Mouse (Mus musculus): ENCODE measurements around the gene Tlr13. TPM values are rescaled to one million over a fixed set of nuclear protein-coding genes. Genes with fewer than 3 reads are reported as not detected.
"Not testable (repeated sequence)": the region's sequence is repeated elsewhere in the genome, so short reads cannot be mapped to it uniquely, and the experiment has no call there.

Gene Tlr13
- polyA plus RNA-seq, 1 experiment from 2014 or later: 1.2 TPM

GRCm38 (mm10) chrX:106190091-106190490 is 47.1 kb downstream of the Tlr13 start:
- ATAC-seq (replicated peaks; ENCODE audit: low FRiP score, low TSS enrichment, low read depth): no peak
- Histone ChIP-seq H3K27me3 (replicated peaks; ENCODE audit: control insufficient read depth, insufficient read depth, low read length) (no peaks in the 10 kb centered on the region), H3K4me3 (ENCODE audit: low read depth, low read length) (0 out of 2 replicates have a peak overlapping the region, but pooled peaks have one; percentile 63), H3K9me3 (ENCODE audit: control insufficient read depth, low read length) (no peaks in the 10 kb centered on the region), H3K4me2 (ENCODE audit: low read length) (peak overlapping the region; percentile 55), H3K4me1 (replicated peaks; ENCODE audit: control insufficient read depth, insufficient read depth, low read length) (no peaks in the 10 kb centered on the region), H3K36me3 (ENCODE audit: control insufficient read depth, insufficient read depth, low read length) (peaks cover 16% of the 10 kb centered on the region), H3K9ac (ENCODE audit: low read length) (no peak overlapping the region), H3K27ac (ENCODE audit: low read depth) (no peak overlapping the region)
- no peak for DNase-seq (ENCODE audit: low spot score)
- WGBS: 33% methylated on average over 4 of the region's 4 CpGs

DNA sequence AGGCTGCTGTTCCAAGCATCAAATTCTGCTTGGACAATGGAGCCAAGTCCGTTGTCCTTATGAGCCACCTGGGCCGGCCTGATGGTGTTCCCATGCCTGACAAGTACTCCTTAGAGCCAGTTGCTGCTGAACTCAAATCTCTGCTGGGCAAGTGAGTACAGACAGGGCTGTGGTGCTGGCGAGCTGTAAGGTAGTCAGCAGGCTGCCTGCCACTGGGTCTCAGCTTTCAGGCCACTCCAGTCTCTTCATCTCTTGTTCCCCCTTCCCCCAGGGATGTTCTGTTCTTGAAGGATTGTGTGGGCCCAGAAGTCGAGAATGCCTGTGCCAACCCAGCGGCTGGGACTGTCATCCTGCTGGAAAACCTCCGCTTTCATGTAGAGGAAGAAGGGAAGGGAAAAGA is 51.4 kb downstream of the Tlr13 start:
- H3K4me2 ChIP-seq (ENCODE audit: low read length); H3K9me3 ChIP-seq (ENCODE audit: control insufficient read depth, low read length); H3K4me3 ChIP-seq (ENCODE audit: low read depth, low read length); DNase-seq (ENCODE audit: low spot score); H3K4me1 ChIP-seq (replicated peaks; ENCODE audit: control insufficient read depth, insufficient read depth, low read length); H3K27me3 ChIP-seq (replicated peaks; ENCODE audit: control insufficient read depth, insufficient read depth, low read length); ATAC-seq (replicated peaks; ENCODE audit: low FRiP score, low TSS enrichment, low read depth); H3K9ac ChIP-seq (ENCODE audit: low read length); H3K27ac ChIP-seq (ENCODE audit: low read depth): not testable (repeated sequence)
- peaks cover 56% of the 10 kb centered on the region for H3K36me3 ChIP-seq (ENCODE audit: control insufficient read depth, insufficient read depth, low read length)
- 90% methylated on average over 5 of the region's 6 CpGs for WGBS

GRCm38 (mm10) chrX:106197308-106197707 is 54.3 kb downstream of the Tlr13 start:
- Histone ChIP-seq H3K9ac (ENCODE audit: low read length) (no peak overlapping the region), H3K4me2 (ENCODE audit: low read length) (no peak overlapping the region), H3K27ac (ENCODE audit: low read depth) (no peak overlapping the region), H3K36me3 (ENCODE audit: control insufficient read depth, insufficient read depth, low read length) (peaks cover 73% of the 10 kb centered on the region), H3K4me3 (ENCODE audit: low read depth, low read length) (no peak overlapping the region), H3K9me3 (ENCODE audit: control insufficient read depth, low read length) (no peaks in the 10 kb centered on the region), H3K4me1 (replicated peaks; ENCODE audit: control insufficient read depth, insufficient read depth, low read length) (no peaks in the 10 kb centered on the region), H3K27me3 (replicated peaks; ENCODE audit: control insufficient read depth, insufficient read depth, low read length) (no peaks in the 10 kb centered on the region)
- 76% methylated on average over 5 of the region's 5 CpGs for WGBS
- no peak for DNase-seq (ENCODE audit: low spot score)
- no peak for ATAC-seq (replicated peaks; ENCODE audit: low FRiP score, low TSS enrichment, low read depth)

- H3K9me3 ChIP-seq (ENCODE audit: control insufficient read depth, low read length): no peaks in the 10 kb centered on the region
- H3K9ac ChIP-seq (ENCODE audit: low read length): no peak overlapping the region
- H3K36me3 ChIP-seq (ENCODE audit: control insufficient read depth, insufficient read depth, low read length): peaks cover 77% of the 10 kb centered on the region
- ATAC-seq (replicated peaks; ENCODE audit: low FRiP score, low TSS enrichment, low read depth) (no peak), DNase-seq (ENCODE audit: low spot score) (no peak)
- no peaks in the 10 kb centered on the region for H3K4me1 ChIP-seq (replicated peaks; ENCODE audit: control insufficient read depth, insufficient read depth, low read length)
- H3K4me2 ChIP-seq (ENCODE audit: low read length): no peak overlapping the region
- H3K27me3 ChIP-seq (replicated peaks; ENCODE audit: control insufficient read depth, insufficient read depth, low read length): no peaks in the 10 kb centered on the region
- H3K27ac ChIP-seq (ENCODE audit: low read depth): no peak overlapping the region
- H3K4me3 ChIP-seq (ENCODE audit: low read depth, low read length): no peak overlapping the region
- 80% methylated on average over 5 of the region's 5 CpGs for WGBS
Measured at GRCm38 (mm10) chrX:106198904-106199303, 55.9 kb downstream of the Tlr13 start.

- Histone ChIP-seq H3K4me3 (ENCODE audit: low read depth, low read length) (no peak overlapping the region), H3K4me1 (replicated peaks; ENCODE audit: control insufficient read depth, insufficient read depth, low read length) (no peaks in the 10 kb centered on the region), H3K9ac (ENCODE audit: low read length) (no peak overlapping the region), H3K4me2 (ENCODE audit: low read length) (no peak overlapping the region), H3K36me3 (ENCODE audit: control insufficient read depth, insufficient read depth, low read length) (peaks cover 12% of the 10 kb centered on the region; the same call in 1 of the 2 replicates), H3K27me3 (replicated peaks; ENCODE audit: control insufficient read depth, insufficient read depth, low read length) (no peaks in the 10 kb centered on the region), H3K27ac (ENCODE audit: low read depth) (no peak overlapping the region), H3K9me3 (ENCODE audit: control insufficient read depth, low read length) (no peaks in the 10 kb centered on the region)
- DNase-seq (ENCODE audit: low spot score): no peak
- WGBS: 80% methylated on average over 2 of the region's 2 CpGs
- no peak for ATAC-seq (replicated peaks; ENCODE audit: low FRiP score, low TSS enrichment, low read depth)
Measured at GRCm38 (mm10) chrX:106209100-106209499, 66.1 kb downstream of the Tlr13 start.

Other genes starting within 250 kb of the Tlr13 start
- 151 and 168 TPM in 2 replicates for gene Atrx, start 213.8 kb upstream of the Tlr13 start, polyA plus RNA-seq (2014; fragmentation: Nextera tagmentation; extraction: Ambion mirVana)
- gene Magt1, start 131.3 kb upstream of the Tlr13 start, polyA plus RNA-seq (2014; fragmentation: Nextera tagmentation; extraction: Ambion mirVana): 59.5 and 63.6 TPM in 2 replicates
- gene Cox7b, start 127.5 kb upstream of the Tlr13 start, polyA plus RNA-seq (2014; fragmentation: Nextera tagmentation; extraction: Ambion mirVana): 440 and 472 TPM in 2 replicates
- 30.1 and 35.9 TPM in 2 replicates for gene Atp7a, start 115.9 kb upstream of the Tlr13 start, polyA plus RNA-seq (2014; fragmentation: Nextera tagmentation; extraction: Ambion mirVana)
- gene Pgk1, start 43.9 kb downstream of the Tlr13 start, polyA plus RNA-seq (2014; fragmentation: Nextera tagmentation; extraction: Ambion mirVana): 473 and 482 TPM in 2 replicates
- gene Taf9b, start 78.0 kb downstream of the Tlr13 start, polyA plus RNA-seq (2014; fragmentation: Nextera tagmentation; extraction: Ambion mirVana): 9.7 and 11.3 TPM in 2 replicates
- not detected in 2 replicates for gene Fnd3c2, start 112.2 kb downstream of the Tlr13 start, polyA plus RNA-seq (2014; fragmentation: Nextera tagmentation; extraction: Ambion mirVana)